Mouse (Mus musculus) left cerebral cortex, adult 2 months (tissue): Measurements from ENCODE around the gene Coil. TPM values are rescaled to one million over a fixed set of nuclear protein-coding genes. Genes with fewer than 3 reads are reported as not detected.
A peak's percentile ranks its signal among the peaks of the same experiment; 100 is the strongest.

Experiments used
- DNase-seq, 2 experiments: peaks; one replicate each; pipeline ENCODE4 v3.0.0; 2021 to 2022; ENCODE audit warnings: low spot score in 2 of 2, mixed read lengths in 1 of 2; ENCODE audit errors: extremely low spot score in 1 of 2
- H3K27ac ChIP-seq: fragments of 200-600 bp; 2 replicates; pipeline ENCODE4 v1.8.1; 2022
- H3K4me3 ChIP-seq: fragments of 200-600 bp; 2 replicates; pipeline ENCODE4 v1.8.1; 2022
- CTCF ChIP-seq: fragments of 200-600 bp; IDR thresholded peaks from 2 replicates; pipeline ENCODE4 v1.8.1; 2022; ENCODE audit warnings: antibody characterized with exemption, mild to moderate bottlenecking, moderate library complexity
- intact Hi-C: fragments of 180-260 bp; cut with DNase I; formaldehyde crosslinking; loops from one replicate; pipeline ENCODE4 v1.15.1; 2025
- long read RNA-seq, 2 experiments: library from polyadenylated mRNA; stranded (forward); transcript quantifications; one replicate each; pipeline ENCODE4 v2.0.0; 2021; ENCODE audit warnings: borderline mapping rate in 2 of 2
- total RNA-seq, 2 experiments: library from RNA; stranded (reverse); gene quantifications; 2 replicates each; pipeline ENCODE4 v1.2.3; 2021

Coil gene
- 10 to 100 TPM; 19.4 to 19.5 TPM for total RNA-seq
- long read RNA-seq, experiment 1, transcript Coil-201 (7 exons, 2,607 nt) = major isoform, 52 of 62 reads
- long read RNA-seq, experiment 1, partial matches to known transcripts = 0 of 62 reads
- long read RNA-seq, experiment 1, other reads (novel, unspliced or antisense) = 9 of 62 reads
- long read RNA-seq, experiment 2, transcript Coil-201 (7 exons, 2,607 nt) = major isoform, 27 of 37 reads
- long read RNA-seq, experiment 2, partial matches to known transcripts = 2 of 37 reads
- long read RNA-seq, experiment 2, other reads (novel, unspliced or antisense) = 8 of 37 reads

DNA sequence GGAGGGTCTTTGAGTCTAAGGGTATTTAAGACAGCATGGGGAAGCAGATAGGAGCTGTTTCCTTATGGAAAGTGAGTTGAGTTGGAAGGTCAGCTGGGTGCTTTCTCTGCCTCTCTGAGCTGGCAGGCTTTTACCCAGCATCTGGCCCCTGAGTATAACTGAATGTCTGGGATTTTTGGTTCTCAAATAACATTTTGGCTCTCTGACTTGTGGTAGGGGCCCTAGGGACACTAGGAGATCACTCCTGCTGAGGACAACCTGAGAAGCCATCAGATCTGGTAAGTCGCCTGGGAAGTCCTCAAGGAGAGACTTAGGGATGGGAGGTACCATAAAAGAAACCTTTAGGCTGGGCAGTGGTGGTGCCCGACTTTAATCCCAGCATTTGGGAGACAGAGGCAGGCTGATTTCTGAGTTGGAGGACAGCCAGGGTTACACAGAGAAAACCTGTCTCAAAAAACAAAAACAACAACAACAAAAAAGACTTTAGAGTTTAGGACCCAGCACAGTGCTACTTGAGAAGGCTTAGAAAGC, at the start of gene Coil:
TSS of gene Coil (plus strand) at position 51 of the 531 bp plus-strand sequence.
- H3K4me3 ChIP-seq = no peak within 1 kb of the TSS
- intact Hi-C loops = loop anchor here (5.0 to 10.0 kb wide), 3 partner anchors 63 to 335 kb away; partner anchors contain the start of genes Akap1 and Nog
- no peak within 1 kb of the TSS for H3K27ac ChIP-seq
- DNase-seq = peak in 1 of 2 experiments; percentile 27
- no peak for TF ChIP-seq CTCF

DNA sequence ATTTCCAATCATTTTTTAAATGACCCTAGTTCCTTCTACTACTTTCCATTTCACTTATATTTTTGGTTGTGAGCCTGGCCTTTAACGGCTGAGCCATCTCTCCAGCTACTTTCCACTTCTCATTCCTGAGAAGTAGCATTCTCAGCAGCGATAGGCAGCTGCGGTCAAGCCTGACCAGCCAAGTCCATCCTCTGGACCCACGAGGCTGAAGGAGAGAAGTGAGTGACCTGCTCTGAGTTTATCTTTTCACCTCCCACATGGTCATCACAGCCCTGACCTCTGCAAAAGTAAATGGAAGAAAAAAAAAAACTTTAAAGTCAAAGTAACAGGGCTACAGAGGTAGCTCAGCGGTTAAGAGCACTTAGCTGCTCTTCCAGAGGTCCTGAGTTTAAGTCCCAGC, 43.5 kb upstream of the Coil start:
- H3K27ac ChIP-seq = no peak overlapping the region
- no peak overlapping the region for H3K4me3 ChIP-seq
- TF ChIP-seq CTCF = no peak
- intact Hi-C loops = no loop called here
- no peak for DNase-seq

DNA sequence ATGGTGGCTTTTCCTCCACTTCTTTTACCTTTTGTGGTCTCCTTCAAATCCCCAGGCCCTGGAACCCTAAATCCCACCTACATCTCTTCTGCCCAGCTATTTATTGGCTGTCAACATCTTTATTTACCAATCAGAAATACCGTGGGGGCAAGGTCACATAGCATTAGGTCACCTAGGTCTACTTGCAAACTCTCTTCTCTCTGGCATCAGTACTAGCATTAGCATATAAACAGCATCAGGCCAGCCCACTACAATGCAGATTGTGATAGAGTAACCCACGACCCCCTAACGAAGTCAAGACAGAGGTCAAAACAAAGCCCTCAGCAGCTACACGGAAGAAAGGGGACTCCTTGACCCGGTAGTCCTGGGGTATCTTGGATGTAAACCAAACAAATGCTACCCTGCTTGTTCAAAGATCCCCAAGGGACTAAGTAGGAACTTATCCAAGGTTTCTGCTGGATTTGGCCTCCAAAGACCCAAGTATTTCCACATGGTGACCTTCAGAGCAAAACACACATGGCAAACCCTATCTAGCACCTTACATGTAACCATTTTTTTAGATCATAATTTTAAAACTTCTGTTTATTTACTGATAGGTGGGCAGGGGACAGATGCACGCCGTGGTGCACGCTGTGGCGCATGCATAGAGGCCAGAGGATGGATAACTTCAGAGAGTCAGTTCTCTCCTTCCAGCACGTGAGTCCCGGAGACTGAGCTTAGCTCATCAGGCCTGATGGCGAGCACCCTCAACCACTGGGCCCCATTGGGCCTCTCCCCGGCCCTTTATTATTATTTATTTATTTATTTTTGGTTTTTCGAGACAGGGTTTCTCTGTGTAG, 38.1 kb upstream of the Coil start:
- no peak for TF ChIP-seq CTCF
- no peak overlapping the region for H3K4me3 ChIP-seq
- no peak for DNase-seq

DNA sequence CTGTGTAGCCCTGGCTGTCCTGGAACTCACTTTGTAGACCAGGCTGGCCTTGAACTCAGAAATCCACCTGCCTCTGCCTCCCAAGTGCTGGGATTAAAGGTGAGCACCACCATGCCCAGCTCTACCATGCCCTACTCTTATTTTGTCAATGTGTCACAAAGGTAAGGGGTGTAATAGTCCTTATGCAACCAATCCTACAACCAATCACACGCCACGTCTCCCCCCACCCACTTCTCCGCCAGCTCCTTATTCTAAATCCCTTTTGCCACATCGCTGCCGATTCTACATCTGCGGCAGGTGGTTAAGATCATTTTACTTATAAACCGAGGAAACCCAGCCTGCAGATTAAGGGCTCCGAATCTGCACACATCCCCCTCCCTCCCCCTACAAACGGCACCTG, 37.0 kb upstream of the Coil start:
- DNase-seq = no peak
- intact Hi-C loops = no loop called here
- no peak for TF ChIP-seq CTCF
- Histone ChIP-seq H3K27ac (no peak overlapping the region), H3K4me3 (no peak overlapping the region)

More for the DNA sequence above, 38.1 kb upstream of the Coil start:
- H3K27ac ChIP-seq = no peak overlapping the region
- intact Hi-C loops = no loop called here

DNA sequence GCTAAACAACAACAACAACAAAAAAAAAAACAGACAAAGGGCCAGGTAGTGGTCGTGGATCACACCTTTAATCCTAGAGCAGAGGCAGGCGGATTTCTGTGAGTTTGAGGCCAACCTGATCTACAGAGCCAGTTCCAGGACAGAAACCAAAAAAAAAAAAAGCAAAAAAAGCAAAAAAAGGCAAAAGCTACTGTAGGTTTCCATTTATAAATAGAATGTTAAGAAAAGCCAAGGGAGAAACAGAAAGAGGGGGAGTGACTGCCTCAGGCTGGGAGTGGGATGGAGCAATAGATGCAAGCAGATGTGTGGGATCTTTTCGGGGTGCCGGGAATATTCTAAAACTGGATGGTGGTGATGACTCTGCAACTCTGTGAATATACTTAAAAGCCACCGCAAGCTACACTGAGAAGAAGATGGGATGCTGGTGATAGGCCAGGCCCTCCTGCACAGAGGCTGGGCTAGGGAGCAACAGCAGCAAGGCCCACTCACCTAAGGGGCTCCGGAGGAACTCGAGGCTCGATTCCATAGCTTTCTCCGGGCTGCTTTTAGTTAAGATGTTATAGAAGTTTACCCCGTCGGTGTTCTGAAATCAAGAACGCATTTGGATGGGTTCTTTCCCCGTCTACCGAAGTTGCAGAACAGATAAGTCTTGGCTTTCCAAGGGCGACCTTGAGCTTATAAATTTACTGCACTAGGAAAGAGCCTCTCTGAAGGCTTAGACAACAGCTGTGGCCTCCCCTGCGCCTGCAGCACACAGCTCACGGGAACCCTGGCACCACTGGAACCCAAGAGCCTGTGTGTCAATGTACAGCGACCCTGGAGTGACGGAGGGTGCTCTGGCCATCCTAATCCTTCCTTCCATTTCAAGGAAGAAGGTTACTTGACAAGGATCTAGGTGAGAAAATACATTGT, 35.7 kb upstream of the Coil start:
- TF ChIP-seq CTCF = no peak
- intact Hi-C loops = no loop called here
- Histone ChIP-seq H3K27ac (peak overlapping the region; percentile 32; the same call in 1 of the 2 replicates), H3K4me3 (no peak overlapping the region)
- peak; percentile 30 to 37 for DNase-seq

DNA sequence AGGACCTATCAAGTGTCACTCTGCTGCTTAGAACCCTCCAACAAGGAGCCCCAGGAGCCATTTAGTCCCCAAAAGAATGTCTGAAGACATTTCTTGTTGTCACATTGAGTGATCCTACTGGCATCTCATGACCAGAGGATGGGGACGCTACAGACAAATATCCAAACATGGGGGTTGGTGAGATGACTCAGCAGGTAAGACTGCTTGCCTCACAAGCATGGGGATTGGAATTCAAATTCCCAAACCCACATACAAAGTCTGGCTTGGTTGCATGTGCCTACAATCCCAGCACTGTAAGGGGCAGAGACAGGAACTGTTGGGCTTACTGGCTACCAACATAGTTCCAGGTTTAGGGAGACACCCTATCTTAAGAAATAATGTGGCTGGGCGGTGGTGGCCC, 32.2 kb upstream of the Coil start:
- no peak overlapping the region for H3K4me3 ChIP-seq
- H3K27ac ChIP-seq = no peak overlapping the region
- no peak for TF ChIP-seq CTCF
- intact Hi-C loops = no loop called here
- no peak for DNase-seq

DNA sequence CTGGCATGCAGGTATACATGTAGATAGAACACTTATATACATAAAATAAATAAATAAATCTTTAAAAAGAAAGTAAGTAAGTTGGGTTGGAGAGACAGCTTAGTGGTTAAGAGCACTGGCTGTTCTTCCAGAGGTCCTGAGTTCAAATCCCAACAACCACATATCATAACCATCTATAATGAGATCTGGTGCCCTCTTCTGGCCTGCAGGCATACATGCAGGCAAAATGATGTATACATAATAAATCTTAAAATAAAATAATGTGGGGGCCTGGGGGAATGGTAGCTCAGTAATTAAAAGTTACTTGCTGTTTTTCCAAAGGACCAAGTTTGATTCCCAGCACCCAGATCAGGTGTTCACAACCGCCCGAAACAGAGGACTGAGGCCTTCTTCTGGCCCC, 31.3 kb upstream of the Coil start:
- peak; percentile 48 for TF ChIP-seq CTCF
- Histone ChIP-seq H3K27ac (no peak overlapping the region), H3K4me3 (no peak overlapping the region)
- no peak for DNase-seq
- intact Hi-C loops = no loop called here

DNA sequence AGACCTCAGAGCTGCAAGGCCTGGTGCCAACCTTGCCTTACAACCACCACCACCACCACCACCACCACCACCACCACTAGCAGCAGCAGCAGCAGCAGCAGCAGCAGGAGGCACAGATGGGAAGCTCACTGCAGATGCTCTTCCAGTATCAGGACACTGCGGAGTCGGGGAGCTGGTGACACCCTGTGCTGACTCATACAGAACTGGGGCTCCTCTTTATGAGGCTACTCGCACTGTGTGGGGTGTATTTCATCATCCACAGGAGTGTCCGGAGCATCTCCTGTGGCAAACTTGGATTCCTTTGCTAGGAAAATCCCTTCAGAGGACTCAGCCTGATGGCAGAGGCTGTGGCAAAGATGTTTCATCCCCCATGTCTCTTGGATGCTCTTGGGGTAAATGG, 30.4 kb upstream of the Coil start:
- no peak for TF ChIP-seq CTCF
- H3K27ac ChIP-seq = no peak overlapping the region
- H3K4me3 ChIP-seq = no peak overlapping the region
- DNase-seq = peak; percentile 16 to 34
- intact Hi-C loops = no loop called here

DNA sequence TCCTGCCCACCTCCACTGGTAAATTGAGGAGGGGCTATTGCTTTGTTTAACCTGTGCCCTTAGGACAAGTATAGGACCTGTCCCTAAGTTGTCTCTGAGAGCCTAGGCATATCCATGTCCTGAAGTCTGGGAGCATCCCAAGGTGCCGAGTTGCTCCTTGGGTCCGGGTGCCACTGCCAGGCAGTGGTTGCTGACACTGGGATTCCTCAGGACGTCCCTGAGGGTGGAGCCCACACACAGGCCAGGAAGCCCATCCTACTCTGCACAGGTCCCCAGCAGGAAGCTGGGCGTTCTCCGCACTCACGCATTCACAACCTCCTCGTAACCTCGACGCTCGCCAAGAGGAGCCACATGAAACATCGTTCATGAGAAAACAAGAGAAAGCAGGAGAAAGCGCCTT, 28.6 kb upstream of the Coil start:
- no peak for DNase-seq
- intact Hi-C loops = no loop called here
- no peak for TF ChIP-seq CTCF
- no peak overlapping the region for H3K27ac ChIP-seq
- H3K4me3 ChIP-seq = no peak overlapping the region

DNA sequence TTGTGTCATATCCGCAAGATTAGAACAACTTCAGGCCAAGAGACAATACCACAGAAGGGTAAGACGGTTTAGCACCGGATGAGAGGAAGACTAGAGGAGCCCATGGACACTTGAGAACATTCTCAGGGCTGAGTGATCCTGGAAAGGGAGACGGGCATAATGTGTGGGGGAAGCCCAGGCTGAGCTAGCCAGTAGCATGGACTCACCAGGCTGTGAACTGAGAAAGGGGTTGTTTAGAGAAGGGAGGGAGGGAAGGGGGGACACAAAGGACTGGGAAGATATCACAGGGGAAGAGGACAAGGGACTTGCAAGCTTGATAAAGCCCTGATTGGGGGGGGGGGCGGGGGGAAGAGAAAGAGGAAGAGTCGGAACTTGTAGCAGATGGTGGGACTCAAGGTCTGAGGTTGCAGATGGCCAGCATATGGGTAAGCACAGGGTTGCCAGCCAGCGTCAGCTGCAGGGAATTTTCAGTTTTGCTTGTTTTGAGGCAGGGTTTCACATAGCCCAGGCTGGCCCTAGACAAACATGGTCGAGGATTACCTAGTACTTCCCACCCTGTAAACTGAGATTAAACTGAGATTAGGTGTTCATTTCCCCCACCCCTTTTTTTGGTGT, 24.0 kb upstream of the Coil start:
- no peak for TF ChIP-seq CTCF
- intact Hi-C loops = no loop called here
- H3K4me3 ChIP-seq = no peak overlapping the region

DNA sequence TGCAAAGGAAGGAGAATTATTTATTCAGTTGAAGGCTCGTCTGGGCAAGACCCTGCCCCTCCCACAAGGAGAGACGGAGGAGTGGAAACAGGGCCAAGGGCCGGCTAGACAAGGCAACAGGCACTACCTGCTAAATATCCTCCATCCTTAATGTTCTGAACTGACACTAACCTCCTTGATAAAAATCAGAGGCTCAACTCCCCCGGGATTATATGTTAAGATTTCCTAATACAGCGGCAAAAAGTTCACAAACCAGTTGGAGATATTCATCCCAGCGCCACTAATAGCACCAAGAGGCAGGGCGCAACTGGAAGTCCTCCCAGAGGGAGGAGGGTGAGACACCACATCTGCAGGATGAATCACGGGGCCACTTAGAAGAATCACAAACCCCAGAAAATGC, 21.2 kb upstream of the Coil start:
- no peak for TF ChIP-seq CTCF
- no peak for DNase-seq
- Histone ChIP-seq H3K4me3 (no peak overlapping the region), H3K27ac (no peak overlapping the region)
- intact Hi-C loops = no loop called here

More for the DNA sequence above, 24.0 kb upstream of the Coil start:
- no peak for DNase-seq
- no peak overlapping the region for H3K27ac ChIP-seq
